Mouse (Mus musculus): ENCODE results near the gene Olfm1.

- no peak for TF ChIP-seq CTCF (IDR thresholded peaks at IDR 0.05; ENCODE audit: extremely low read depth, insufficient read depth, insufficient read length, insufficient replicate concordance)
- TF ChIP-seq POLR2A (IDR thresholded peaks at IDR 0.05; ENCODE audit: low read depth, low read length), result no peak
Observed at GRCm38 (mm10) chr2:28146685-28147084, 46.1 kb upstream of the Olfm1 start.
